Mouse (Mus musculus) CD4-positive naive resting alpha-beta T cell, adult 57 days (primary cell): ENCODE measurements around the gene Fah. TPM values are rescaled to one million over a fixed set of nuclear protein-coding genes. Genes with fewer than 3 reads are reported as not detected.

Source experiments
- total RNA-seq: library from RNA; stranded (reverse); gene quantifications from one replicate; pipeline ENCODE4 v1.2.4, GENCODE M21; 2023

The Fah gene
- 3.2 TPM for total RNA-seq

GRCm38 (mm10) chr7:84606293-84606749 is at the start of gene Fah:
Fah (minus strand) TSS chr7:84606722.

Other genes starting within 250 kb of the Fah start
- 0.47 TPM for gene Arnt2, start 196.5 kb downstream of the Fah start, total RNA-seq
- gene Gm2115, start 77.8 kb downstream of the Fah start, total RNA-seq = not detected
- 130 TPM for gene Zfand6, start 83.2 kb upstream of the Fah start, total RNA-seq
- not detected for gene Olfr291, start 246.8 kb upstream of the Fah start, total RNA-seq